Mouse (Mus musculus) right cerebral cortex, adult 18-20 months (tissue): ENCODE results near the gene Pigu.
A peak's percentile ranks its signal among the peaks of the same experiment; 100 is the strongest.

Source experiments
- DNase-seq: peaks from one replicate; pipeline ENCODE4 v3.0.0; 2022; ENCODE audit warnings: mixed read lengths

Pigu gene

GRCm38 (mm10) chr2:155284647-155285046 lies 72.6 kb downstream of the Pigu start:
- DNase-seq, result no peak

DNA sequence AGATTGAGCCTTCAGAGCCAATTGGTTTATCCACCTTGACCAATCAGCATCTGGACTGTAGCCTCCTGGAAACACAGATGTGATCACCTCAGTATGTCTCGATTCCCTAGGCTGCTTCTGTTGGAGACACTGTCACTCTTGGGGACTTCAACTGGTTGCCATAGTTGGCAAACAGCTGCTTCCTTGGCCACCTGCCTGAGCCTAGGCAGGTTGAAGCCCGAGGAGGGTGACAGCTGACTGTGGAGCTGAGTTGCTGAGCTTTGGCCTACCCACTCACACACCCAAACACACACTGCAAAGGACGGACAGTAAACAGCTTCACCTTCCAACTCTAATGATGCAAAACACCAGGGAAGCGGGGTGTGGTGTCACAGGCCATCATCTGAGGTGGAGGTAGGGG lies 73.4 kb downstream of the Pigu start:
- DNase-seq, result no peak

- no peak for DNase-seq
These were observed 77.1 kb downstream of the Pigu start for GRCm38 (mm10) chr2:155280116-155280515.

GRCm38 (mm10) chr2:155279163-155279562 lies 78.1 kb downstream of the Pigu start:
- no peak for DNase-seq

- DNase-seq, result no peak
These were observed 78.9 kb downstream of the Pigu start for GRCm38 (mm10) chr2:155278361-155278760.

DNA sequence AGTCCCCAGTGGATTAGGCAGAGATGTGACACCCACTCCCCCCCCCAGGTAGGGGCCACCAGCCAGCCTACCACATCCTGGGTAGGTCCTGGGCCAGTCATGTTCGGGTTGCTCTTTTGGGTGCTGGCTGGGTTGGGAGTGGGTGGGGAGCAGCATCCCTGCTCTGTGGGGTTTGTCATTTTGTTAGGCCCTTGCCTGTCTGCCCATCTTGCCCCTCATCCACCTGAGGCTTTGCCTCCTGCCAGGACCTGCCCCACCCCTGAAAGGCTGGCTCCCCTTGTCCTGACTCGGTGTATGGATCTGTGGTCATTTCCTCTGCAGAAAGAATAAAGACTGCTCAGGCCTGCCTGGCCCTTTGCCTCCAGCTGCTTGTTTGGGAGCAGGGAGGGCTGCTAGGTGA lies 79.5 kb downstream of the Pigu start:
- no peak for DNase-seq

DNA sequence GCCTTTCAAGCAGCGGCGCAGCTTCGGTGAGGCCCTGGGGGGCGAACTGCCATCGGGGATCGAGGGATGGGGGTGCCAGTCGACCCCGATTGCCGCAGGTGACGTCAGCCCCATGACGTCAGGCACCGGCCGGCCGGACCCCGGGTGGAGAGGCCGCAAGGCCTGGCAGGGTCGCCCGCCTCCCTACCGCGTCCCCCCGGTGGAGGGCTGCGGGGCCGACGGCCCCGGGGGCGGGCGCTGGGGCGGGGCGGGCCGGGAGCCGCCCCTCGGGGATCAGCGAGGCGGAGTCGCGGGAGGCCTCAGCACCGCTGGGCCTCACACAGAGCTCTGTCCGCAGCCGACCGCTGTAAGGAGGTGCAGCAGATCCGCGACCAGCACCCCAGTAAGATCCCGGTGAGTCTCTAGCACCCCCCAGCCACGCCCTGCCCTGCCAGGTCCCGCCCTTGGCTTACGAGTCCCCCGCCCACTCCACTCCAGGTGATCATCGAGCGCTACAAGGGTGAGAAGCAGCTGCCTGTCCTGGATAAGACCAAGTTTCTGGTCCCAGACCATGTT lies 80.5 kb downstream of the Pigu start:
- peak; percentile 53 for DNase-seq

- DNase-seq, result peak; percentile 98
These were observed 81.0 kb downstream of the Pigu start, which contains the start of gene Map1lc3a for GRCm38 (mm10) chr2:155276195-155276594. Gene Map1lc3a, plus strand, starts transcription at chr2:155276297.

DNA sequence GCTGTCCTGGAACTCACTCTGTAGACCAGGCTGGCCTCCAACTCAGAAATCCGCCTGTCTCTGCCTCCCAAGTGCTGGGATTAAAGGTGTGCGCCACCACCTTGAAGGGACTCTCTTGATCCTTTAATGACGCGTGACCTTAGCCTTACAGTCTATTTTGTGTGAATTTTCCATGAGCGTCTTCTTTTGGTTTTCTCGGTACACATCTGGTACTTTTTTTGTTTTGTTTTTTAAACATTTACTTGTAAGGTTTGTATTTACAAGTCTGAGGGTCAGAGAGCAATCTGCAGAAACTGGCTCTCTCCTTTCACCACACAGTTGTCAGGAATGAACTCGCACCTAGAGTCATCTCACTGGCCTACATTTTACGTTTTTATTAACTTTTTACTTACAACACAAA lies 83.6 kb downstream of the Pigu start:
- DNase-seq, result no peak

DNA sequence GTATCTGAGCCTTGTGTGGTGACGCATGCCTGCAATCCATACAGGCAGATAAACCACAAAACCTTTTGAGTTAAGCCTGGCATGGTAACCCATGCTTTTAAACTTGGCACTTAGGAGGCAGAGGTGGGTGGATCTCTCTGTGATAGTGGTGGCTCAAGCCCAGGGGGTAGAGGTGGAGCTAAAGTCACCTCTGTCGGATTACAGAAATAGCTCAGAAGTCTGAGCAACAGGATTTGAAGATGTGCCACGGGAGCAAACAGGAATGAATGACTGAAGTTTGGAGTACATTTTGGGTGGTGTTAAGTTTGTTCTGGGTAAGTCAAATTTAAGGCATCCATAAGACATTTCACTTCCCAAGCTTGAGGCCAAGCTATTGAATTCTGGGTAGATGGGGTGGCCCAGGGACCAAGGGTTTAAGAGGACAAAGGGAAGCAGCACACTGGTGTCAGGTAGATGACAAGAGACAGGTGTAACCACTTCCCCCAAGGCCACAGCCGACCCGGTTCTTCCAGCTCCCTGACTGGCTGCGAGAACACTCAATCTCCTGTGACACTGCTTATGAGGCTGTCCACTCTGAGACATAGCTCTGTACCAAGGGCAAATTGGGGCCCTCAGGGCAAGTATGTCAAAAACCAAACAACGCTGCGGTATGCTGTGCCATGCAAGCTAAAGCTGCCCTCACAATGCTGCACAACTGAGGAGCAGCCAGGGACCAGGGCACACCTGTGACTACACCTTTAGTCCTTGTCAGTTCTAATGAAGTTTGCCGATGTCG lies 84.6 kb downstream of the Pigu start:
- no peak for DNase-seq

GRCm38 (mm10) chr2:155271957-155272356 lies 85.3 kb downstream of the Pigu start:
- DNase-seq, result no peak

GRCm38 (mm10) chr2:155266896-155267295 lies 90.3 kb downstream of the Pigu start:
- no peak for DNase-seq

DNA sequence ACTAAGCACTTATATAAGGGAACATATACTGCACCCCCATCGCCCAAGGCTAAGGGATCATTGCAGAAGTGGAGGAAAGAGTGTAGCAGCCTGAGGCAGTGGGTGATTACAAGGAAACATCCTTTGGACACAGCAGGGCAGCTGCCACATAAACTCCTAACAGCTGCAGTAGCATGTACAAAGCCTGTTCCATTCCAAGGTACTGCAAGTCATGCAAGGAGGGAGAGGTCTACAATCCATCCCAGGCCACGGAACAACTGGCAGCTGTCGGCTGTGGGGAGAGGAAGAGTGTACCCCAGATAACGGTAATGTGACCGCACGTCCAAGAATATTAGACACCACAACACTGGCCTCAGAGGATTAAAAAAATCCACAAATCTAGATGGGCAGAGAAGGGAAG lies 91.7 kb downstream of the Pigu start:
- DNase-seq, result no peak

DNA sequence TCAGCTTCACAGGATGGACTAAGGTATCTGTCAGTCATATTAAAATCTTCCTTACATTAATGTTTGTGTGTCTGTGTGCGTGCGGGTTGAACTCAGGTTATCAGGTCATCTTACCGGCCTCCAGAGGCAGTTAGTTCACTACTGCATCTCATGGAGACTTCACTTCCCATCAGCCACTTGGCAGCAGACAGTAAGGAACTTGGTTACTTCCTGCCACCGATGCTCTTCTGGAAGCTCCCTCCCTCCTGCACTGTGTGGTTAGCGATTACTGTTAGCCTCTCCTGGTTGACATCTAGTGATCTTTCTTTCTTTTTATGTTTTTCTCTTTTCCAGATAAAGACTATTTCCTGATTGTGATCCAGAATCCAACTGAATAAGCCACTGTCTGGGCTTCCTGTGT lies 107.6 kb downstream of the Pigu start:
- DNase-seq, result no peak

DNA sequence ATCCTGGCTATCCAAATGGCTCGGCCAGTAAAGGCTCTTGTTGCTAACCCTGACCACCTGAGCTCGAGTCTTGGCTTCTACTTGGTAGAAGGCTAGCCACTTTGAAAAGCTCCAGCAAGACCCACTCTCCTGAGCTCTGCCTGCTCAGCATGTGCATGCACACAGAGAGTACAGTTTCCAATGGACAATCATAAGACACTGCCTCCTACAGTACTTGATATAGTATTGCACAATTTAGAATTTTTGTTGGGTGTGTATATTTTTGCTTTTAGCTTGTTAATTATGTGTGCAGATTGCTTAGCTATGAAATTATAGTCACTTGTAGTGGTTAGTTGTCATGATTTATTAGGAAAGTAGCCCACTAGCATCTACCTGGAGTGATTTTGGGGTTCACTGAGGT lies 108.5 kb downstream of the Pigu start:
- DNase-seq, result no peak

DNA sequence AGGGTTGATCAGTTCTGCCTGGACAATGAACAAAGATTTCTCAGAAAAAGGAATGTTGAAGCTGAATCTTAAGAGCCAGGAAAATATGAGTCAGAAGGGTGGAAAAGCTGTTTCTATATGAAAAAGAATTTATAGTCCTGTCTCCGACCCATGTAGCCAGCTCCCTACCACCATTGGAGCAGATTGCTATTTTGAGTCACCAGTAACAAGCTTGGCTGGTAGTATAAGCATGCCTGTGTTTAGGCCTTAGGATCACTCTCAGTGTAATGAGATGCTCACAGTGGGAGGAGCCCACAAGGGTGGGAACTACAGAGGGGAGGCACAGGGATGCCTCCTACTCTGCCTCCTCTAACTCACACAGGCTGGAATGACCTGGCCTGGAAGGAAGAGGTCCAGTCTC lies 109.0 kb downstream of the Pigu start:
- DNase-seq, result no peak

DNA sequence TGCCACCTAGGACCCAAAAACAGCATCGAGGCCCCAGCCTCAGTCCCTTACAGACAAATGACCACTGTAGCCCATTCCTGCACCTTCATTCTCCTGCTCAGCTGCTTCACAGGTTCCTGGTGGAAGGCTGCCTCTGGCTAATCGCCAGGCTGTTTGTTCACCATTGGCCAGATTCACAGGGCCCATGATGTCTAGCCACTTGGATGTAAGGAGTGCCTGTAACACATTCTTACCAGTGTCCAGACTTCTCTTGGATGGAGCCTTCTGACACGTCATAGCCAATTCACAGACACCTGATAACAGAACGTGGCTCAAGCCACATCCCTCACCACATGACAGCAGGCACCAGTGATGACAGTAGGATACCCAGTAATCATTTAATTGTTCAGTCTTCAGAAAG lies 111.0 kb downstream of the Pigu start:
- DNase-seq, result no peak

- no peak for DNase-seq
These were observed 114.9 kb downstream of the Pigu start for GRCm38 (mm10) chr2:155242296-155242855.

- peak; percentile 25 for DNase-seq
These were observed 116.3 kb downstream of the Pigu start for GRCm38 (mm10) chr2:155240915-155241314.

DNA sequence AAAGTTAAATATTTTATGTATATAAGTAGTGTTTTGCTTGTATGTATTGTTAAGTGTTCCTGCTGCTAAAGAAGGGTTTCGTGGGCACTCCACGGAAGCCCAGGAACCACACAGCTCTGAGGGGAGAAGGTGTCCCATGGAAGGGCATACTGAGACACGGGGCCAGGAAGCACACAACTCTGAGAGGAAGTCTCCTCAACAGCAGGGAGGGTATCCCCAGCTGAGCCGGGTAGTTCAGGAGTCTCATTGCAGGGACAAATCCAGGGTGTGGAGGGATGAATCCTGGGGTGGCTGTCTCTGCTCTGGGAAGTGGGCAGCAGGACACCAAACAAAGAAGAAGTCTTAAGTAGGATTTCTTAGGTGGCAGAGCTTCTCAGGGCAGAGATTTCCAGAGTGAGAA lies 120.0 kb downstream of the Pigu start:
- DNase-seq, result no peak

DNA sequence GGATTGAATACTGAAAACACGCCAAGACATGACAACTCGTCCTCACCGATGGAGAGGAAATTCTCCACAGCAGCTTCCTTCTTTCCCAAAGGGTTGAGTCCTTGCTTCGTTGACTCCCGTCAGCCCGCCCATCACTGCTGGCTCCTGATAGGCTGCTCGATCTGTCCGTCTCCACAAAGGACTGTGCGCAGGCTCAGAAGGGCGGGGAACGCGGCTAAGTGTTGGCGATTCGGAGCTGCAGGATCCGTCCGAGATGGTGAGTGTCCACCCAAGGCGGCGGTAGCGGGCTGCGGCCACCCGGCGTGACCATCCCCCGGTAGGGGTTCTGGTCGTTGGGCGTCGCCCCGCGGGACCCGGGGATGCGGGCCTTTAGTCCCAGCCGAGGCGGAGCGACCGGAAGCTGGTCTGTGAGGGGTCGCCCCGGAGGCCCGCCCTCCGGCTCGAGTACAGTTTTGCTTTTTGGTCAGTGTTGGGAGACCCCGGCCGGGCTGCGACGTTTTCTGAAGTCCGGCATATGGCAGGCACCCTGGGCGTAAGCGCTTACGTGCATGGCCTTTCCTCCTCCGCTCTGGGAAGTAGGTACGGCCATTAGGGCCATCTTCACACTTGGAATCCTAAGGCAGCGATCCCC lies 120.8 kb downstream of the Pigu start, which contains the start of gene Dynlrb1:
Gene Dynlrb1 (plus strand): TSS at position 172 of the 631 bp plus-strand sequence.
- DNase-seq, result peak; percentile 99

- no peak for DNase-seq
These were observed 121.4 kb downstream of the Pigu start for GRCm38 (mm10) chr2:155235746-155236361.
